Mouse (Mus musculus) MEL (cell line): ENCODE data around the gene Cyp2u1. TPM values are rescaled to one million over a fixed set of nuclear protein-coding genes. Genes with fewer than 3 reads are reported as not detected.

Experiments used
- DNase-seq: peaks from one replicate; pipeline ENCODE4 v3.0.0; 2011; ENCODE audit warnings: low read depth, low spot score
- H3K27ac ChIP-seq: 2 replicates; pipeline ENCODE4 v1.5.1; 2012; ENCODE audit warnings: low read depth, mild to moderate bottlenecking, control low read depth, low read length, moderate library complexity; ENCODE audit not compliant: control insufficient read depth
- H3K27me3 ChIP-seq, 2 experiments: fragments of 150-350 bp in 1 of 2; sonication (generic) in 1 of 2; 2 replicates each; pipeline ENCODE4 v1.6.1; 2012; ENCODE audit warnings: low read length in 2 of 2, mild to moderate bottlenecking in 2 of 2, improper control_type of control experiment in 1 of 2, moderate library complexity in 1 of 2; ENCODE audit not compliant: insufficient read depth in 2 of 2, control insufficient read depth in 1 of 2
- H3K36me3 ChIP-seq, 2 experiments: 2 replicates each; pipeline ENCODE4 v1.6.1; 2012 to 2014; ENCODE audit warnings: low read length in 2 of 2, improper control_type of control experiment in 1 of 2, inconsistent platforms in 1 of 2, mild to moderate bottlenecking in 1 of 2; ENCODE audit not compliant: insufficient read depth in 2 of 2, control insufficient read depth in 1 of 2
- H3K4me1 ChIP-seq, 2 experiments: fragments of 150-350 bp in 1 of 2; sonication (generic) in 1 of 2; 2 replicates each; pipeline ENCODE4 v1.6.1; 2012; ENCODE audit warnings: low read length in 2 of 2, improper control_type of control experiment in 1 of 2, mild to moderate bottlenecking in 1 of 2; ENCODE audit not compliant: insufficient read depth in 2 of 2, control insufficient read depth in 1 of 2
- H3K4me3 ChIP-seq, 2 experiments: fragments of 150-350 bp in 1 of 2; sonication (generic) in 1 of 2; 2 replicates each; pipeline ENCODE4 v1.5.1; 2012; ENCODE audit warnings: low read depth in 2 of 2, low read length in 2 of 2, mild to moderate bottlenecking in 2 of 2, moderate library complexity in 2 of 2, control low read depth in 1 of 2, improper control_type of control experiment in 1 of 2; ENCODE audit not compliant: control insufficient read depth in 1 of 2, insufficient read depth in 1 of 2
- H3K79me2 ChIP-seq: 2 replicates; pipeline ENCODE4 v1.6.1; 2012; ENCODE audit warnings: mild to moderate bottlenecking, low read length, moderate library complexity; ENCODE audit not compliant: control insufficient read depth, poor library complexity, insufficient read depth
- H3K9ac ChIP-seq: 2 replicates; pipeline ENCODE4 v1.6.1; 2012; ENCODE audit warnings: low read depth, mild to moderate bottlenecking, control low read depth, low read length, moderate library complexity; ENCODE audit not compliant: control insufficient read depth, poor library complexity, severe bottlenecking
- H3K9me3 ChIP-seq: fragments of 150-350 bp; sonication (generic); replicated peaks from 2 replicates; pipeline ENCODE4 v1.6.1; 2012; ENCODE audit warnings: mild to moderate bottlenecking, low read length, improper control_type of control experiment, moderate library complexity; ENCODE audit not compliant: insufficient read depth
- CHD2 ChIP-seq: IDR thresholded peaks from 2 replicates; pipeline ENCODE4 v1.6.1; 2011; ENCODE audit warnings: low read length, improper control_type of control experiment
- ETS1 ChIP-seq: IDR thresholded peaks from 2 replicates; pipeline ENCODE4 v1.6.1; 2012; ENCODE audit warnings: low read depth, mild to moderate bottlenecking, inconsistent platforms, low read length, improper control_type of control experiment, moderate library complexity
- GATA1 ChIP-seq: IDR thresholded peaks from 2 replicates; pipeline ENCODE4 v1.6.1; 2011; ENCODE audit warnings: low read depth, low read length, improper control_type of control experiment
- HCFC1 ChIP-seq: IDR thresholded peaks from 2 replicates; pipeline ENCODE4 v1.6.1; 2012; ENCODE audit warnings: low read depth, mild to moderate bottlenecking, inconsistent platforms, low read length, improper control_type of control experiment, moderate library complexity
- MAFK ChIP-seq: IDR thresholded peaks from 2 replicates; pipeline ENCODE4 v1.6.1; 2011; ENCODE audit warnings: low read depth, mild to moderate bottlenecking, low read length, improper control_type of control experiment, borderline replicate concordance
- MAX ChIP-seq: IDR thresholded peaks from 2 replicates; pipeline ENCODE4 v1.6.1; 2011; ENCODE audit warnings: low read length, improper control_type of control experiment
- MEF2A ChIP-seq: IDR thresholded peaks from 2 replicates; pipeline ENCODE4 v1.6.1; 2014; ENCODE audit warnings: low read depth, mild to moderate bottlenecking, inconsistent platforms, low read length, improper control_type of control experiment; ENCODE audit not compliant: poor library complexity, insufficient replicate concordance, severe bottlenecking; ENCODE audit errors: extremely low read depth
- MXI1 ChIP-seq: IDR thresholded peaks from 2 replicates; pipeline ENCODE4 v1.6.1; 2011; ENCODE audit warnings: mild to moderate bottlenecking, low read depth, low read length, improper control_type of control experiment
- NRF1 ChIP-seq: IDR thresholded peaks from 2 replicates; pipeline ENCODE4 v1.6.1; 2014; ENCODE audit warnings: low read depth, mild to moderate bottlenecking, inconsistent platforms, low read length, improper control_type of control experiment, moderate library complexity; ENCODE audit not compliant: poor library complexity, insufficient read depth, severe bottlenecking
- POLR2AphosphoS5 ChIP-seq: IDR thresholded peaks from 2 replicates; pipeline ENCODE4 v1.6.1; 2012; ENCODE audit warnings: low read depth, borderline replicate concordance, mild to moderate bottlenecking, inconsistent platforms, low read length, moderate library complexity, mixed read lengths
- RAD21 ChIP-seq: IDR thresholded peaks from 2 replicates; pipeline ENCODE4 v1.6.1; 2011; ENCODE audit warnings: mild to moderate bottlenecking, low read depth, low read length, improper control_type of control experiment
- RCOR1 ChIP-seq: IDR thresholded peaks from 2 replicates; pipeline ENCODE4 v1.6.1; 2012; ENCODE audit warnings: low read depth, mild to moderate bottlenecking, inconsistent platforms, low read length, improper control_type of control experiment
- SMC3 ChIP-seq: IDR thresholded peaks from 2 replicates; pipeline ENCODE4 v1.6.1; 2011; ENCODE audit warnings: low read depth, low read length, improper control_type of control experiment
- TAL1 ChIP-seq: IDR thresholded peaks from 2 replicates; pipeline ENCODE4 v1.6.1; 2012; ENCODE audit warnings: mild to moderate bottlenecking, inconsistent platforms, low read length, moderate library complexity, mixed read lengths
- TBP ChIP-seq: IDR thresholded peaks from 2 replicates; pipeline ENCODE4 v1.8.0; 2011; ENCODE audit warnings: low read depth, low read length, improper control_type of control experiment
- TCF12 ChIP-seq: IDR thresholded peaks from 2 replicates; pipeline ENCODE4 v1.6.1; 2014; ENCODE audit warnings: low read depth, mild to moderate bottlenecking, inconsistent platforms, low read length, improper control_type of control experiment, moderate library complexity
- UBTF ChIP-seq: IDR thresholded peaks from 2 replicates; pipeline ENCODE4 v1.6.1; 2012; ENCODE audit warnings: low read depth, mild to moderate bottlenecking, inconsistent platforms, low read length, improper control_type of control experiment, moderate library complexity, borderline replicate concordance; ENCODE audit not compliant: insufficient read depth
- USF2 ChIP-seq, 2 experiments: IDR thresholded peaks; 2 replicates each; pipeline ENCODE4 v1.6.1; 2011 to 2012; ENCODE audit warnings: improper control_type of control experiment in 2 of 2, low read length in 2 of 2, borderline replicate concordance in 1 of 2, inconsistent platforms in 1 of 2, low read depth in 1 of 2, mild to moderate bottlenecking in 1 of 2; ENCODE audit not compliant: insufficient read depth in 1 of 2
- ZC3H11A ChIP-seq: IDR thresholded peaks from 2 replicates; pipeline ENCODE4 v1.6.1; 2012; ENCODE audit warnings: low read depth, mild to moderate bottlenecking, inconsistent platforms, low read length, improper control_type of control experiment
- ZKSCAN1 ChIP-seq: IDR thresholded peaks from 2 replicates; pipeline ENCODE4 v1.6.1; 2012; ENCODE audit warnings: low read depth, mild to moderate bottlenecking, inconsistent platforms, low read length, improper control_type of control experiment, moderate library complexity
- polyA plus RNA-seq, 2 experiments: library from polyadenylated mRNA; stranded (reverse) in 1 of 2; unstranded in 1 of 2; fragments of >175 nt in 1 of 2; fragments of >200 nt in 1 of 2; gene quantifications; 2 replicates each; pipeline versions ENCODE4 v1.2.1 to v1.2.4; 2012; ENCODE audit warnings: low replicate concordance in 2 of 2, low read depth in 1 of 2; ENCODE audit not compliant: insufficient read length in 2 of 2, insufficient read depth in 1 of 2, missing spikeins in 1 of 2
- total RNA-seq: library from RNA; depleted of rRNA; stranded (reverse); fragments of 300-350 nt; gene quantifications from 2 replicates; pipeline ENCODE4 v1.2.3, GENCODE M21; 2012

The Cyp2u1 gene
- total and polyA plus RNA-seq, 3 experiments: 3.6 to 4.5 TPM; not detected in 1

GRCm38 (mm10) chr3:131274151-131274550, 28.9 kb downstream of the Cyp2u1 start:
- H3K79me2 ChIP-seq: no peaks in the 10 kb centered on the region; the same call in 1 of the 2 replicates
- H3K9me3 ChIP-seq: no peaks in the 10 kb centered on the region
- TF ChIP-seq TAL1 (no peak), ETS1 (no peak), POLR2AphosphoS5 (no peak), ZC3H11A (no peak), GATA1 (no peak), MXI1 (no peak)
- TF ChIP-seq, all 39 proteins: peak for 0
- Histone ChIP-seq H3K27me3 (no peaks in the 10 kb centered on the region), H3K27ac (no peak overlapping the region), H3K4me3 (no peak overlapping the region), H3K9ac (no peak overlapping the region), H3K4me1 (peaks cover 4 to 8% of the 10 kb centered on the region in 2 experiments; a peak in 3 of 4 replicates), H3K36me3 (peaks cover 0 to 8% of the 10 kb centered on the region in 2 experiments; a peak in 2 of 4 replicates)
- DNase-seq: no peak

- Histone ChIP-seq H3K4me1 (peaks cover 4 to 8% of the 10 kb centered on the region in 2 experiments; a peak in 3 of 4 replicates), H3K27me3 (no peaks in the 10 kb centered on the region), H3K36me3 (peaks cover 0 to 8% of the 10 kb centered on the region in 2 experiments; a peak in 2 of 4 replicates), H3K27ac (peak overlapping the region; percentile 71), H3K9ac (peak overlapping the region; percentile 61), H3K79me2 (no peaks in the 10 kb centered on the region; the same call in 1 of the 2 replicates), H3K9me3 (no peaks in the 10 kb centered on the region), H3K4me3 (peak overlapping the region; percentile 83 to 96)
- DNase-seq: no peak
- TF ChIP-seq NRF1 (no peak), RAD21 (no peak), SMC3 (no peak), MXI1 (peak; percentile 5; the same call in 1 of the 2 replicates)
These were observed 30.5 kb downstream of the Cyp2u1 start for GRCm38 (mm10) chr3:131272374-131273100.

DNA sequence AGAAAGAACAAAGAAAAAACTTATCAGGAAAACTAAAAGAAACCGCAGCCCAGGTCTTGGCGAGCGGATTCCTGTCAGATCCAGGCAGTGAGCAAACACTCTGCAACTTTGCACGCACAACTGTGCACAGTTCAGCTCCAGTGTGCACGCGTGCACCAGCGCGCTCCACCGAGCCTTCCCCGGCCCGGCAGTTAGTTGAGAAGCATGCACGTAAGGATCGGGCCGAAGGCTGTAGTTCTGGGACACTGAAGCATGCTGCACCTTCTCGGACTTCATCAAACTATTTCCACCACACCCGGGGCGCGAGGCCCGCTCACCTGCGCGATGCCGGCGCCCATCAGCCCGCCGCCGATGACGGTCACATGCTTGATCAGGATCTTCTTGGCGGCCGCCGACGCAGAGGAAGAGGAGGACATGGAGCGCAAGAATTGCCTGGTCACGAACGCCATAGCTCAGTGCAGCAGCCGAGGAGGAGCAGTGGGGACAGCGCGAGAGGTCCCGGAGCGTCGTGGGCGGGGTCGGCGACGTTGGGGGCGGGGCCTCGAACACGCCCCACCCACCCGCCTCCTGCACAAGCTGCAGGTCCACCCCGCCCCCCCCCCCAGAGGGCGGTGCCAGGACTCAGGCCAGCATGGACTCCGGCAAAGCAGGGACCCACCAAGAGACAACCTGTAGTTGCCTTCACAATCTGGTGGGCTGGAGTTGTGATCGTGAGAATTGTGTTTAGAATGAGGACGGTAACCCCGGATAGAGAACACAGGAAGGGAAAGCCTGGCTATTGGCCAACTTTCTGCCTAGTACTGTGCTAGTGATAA, 31.3 kb downstream of the Cyp2u1 start, which contains the start of gene Hadh:
Gene Hadh (minus strand): TSS at position 543 of the 815 bp plus-strand sequence.
- H3K4me1 ChIP-seq: peaks cover 4 to 8% of the 10 kb centered on the region in 2 experiments; a peak in 3 of 4 replicates
- peak within 1 kb of the TSS; percentile 71 for H3K27ac ChIP-seq
- H3K36me3 ChIP-seq: peaks cover 0 to 8% of the 10 kb centered on the region in 2 experiments; a peak in 2 of 4 replicates
- DNase-seq: peak; percentile 91
- peak within 1 kb of the TSS; percentile 83 for H3K9ac ChIP-seq
- H3K27me3 ChIP-seq: no peaks in the 10 kb centered on the region
- H3K79me2 ChIP-seq: no peaks in the 10 kb centered on the region; the same call in 1 of the 2 replicates
- H3K9me3 ChIP-seq: no peaks in the 10 kb centered on the region
- peak within 1 kb of the TSS; percentile 91 to 96 for H3K4me3 ChIP-seq
- TF ChIP-seq TCF12 (peak; percentile 40; the same call in 1 of the 2 replicates), ZKSCAN1 (no peak), RCOR1 (no peak), NRF1 (no peak), MAFK (no peak), TBP (0 out of 2 replicates have a peak, but pooled peaks have one; percentile 15), HCFC1 (0 out of 2 replicates have a peak, but pooled peaks have one; percentile 14), USF2 (IDR thresholded peaks at IDR 0.05; ENCODE audit: borderline replicate concordance in 1 of 2, insufficient read depth in 1 of 2, low read depth in 1 of 2, low read length in 2 of 2) (no peak), MEF2A (no peak), CHD2 (no peak), MAX (0 out of 2 replicates have a peak, but pooled peaks have one; percentile 14), UBTF (no peak)
